Mouse (Mus musculus): ENCODE measurements at regions not wholly inside any gene's neighbourhood (a gene's known extent, or its start where the extent isn't known, plus 50 kb on each side); places are given as distances from the start of the nearest gene placed in this dataset.
"Not testable (repeated sequence)": the region's sequence is repeated elsewhere in the genome, so short reads cannot be mapped to it uniquely, and the experiment has no call there.

DNA sequence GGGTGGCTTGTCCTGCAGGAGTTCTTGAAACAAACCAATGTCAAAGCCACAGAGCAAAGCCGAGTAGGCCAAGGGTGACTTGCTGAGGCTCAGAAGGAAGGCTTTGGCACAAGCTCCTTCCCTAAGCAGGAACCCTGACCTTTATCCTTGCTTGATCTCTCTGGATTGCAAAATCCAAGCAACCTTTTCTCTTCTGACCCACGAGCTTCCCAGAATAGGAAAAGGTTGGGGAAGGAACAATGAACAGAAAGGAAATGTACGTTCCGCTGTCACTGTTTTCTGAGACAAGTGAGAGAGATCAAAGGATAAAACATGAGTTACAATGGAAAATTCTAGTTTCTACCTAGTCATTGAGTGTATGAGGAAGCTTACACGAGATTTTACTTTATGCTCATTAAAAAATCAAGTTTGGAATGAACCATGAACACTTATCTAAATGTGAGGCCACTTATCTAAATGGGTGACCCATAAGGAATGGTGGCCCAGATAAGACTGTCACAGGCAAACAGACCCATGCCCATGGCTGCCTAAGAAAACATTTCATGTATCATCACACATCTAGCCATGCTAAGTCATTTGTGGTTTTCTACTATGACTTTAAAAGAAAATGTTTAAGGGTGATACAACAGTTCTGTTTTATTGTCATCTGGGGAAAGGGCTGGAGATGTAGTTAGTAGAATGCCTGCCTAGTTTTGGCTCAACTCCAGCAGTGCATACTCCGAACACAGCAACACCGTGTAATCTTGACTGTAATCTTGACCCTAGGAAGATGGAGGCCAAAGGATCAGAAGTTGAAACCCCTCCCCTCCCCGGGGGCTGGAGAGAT lies 80.7 kb upstream of the Tbl1xr1 start:
- no peak for DNase-seq (ENCODE audit: low spot score in 2 of 2)

DNA sequence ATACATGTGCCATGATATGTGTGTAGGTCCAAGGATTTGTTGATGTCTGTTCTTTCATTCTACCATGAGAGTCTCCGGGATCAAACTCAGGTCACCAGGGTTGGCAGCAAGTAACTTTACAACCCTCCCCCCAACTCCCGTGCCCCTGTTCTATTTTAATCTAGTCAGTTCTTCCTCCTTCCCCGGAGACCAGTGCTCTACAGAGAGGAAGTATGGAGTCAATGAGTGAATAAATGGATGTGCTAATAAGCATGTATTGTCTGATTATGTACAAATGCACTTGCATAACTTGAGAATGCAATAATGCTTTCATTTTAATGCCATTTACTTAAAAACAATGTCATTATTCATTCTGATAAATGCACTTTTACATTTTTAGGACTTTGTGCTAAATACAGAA lies 79.1 kb upstream of the Tbl1xr1 start:
- no peak for DNase-seq (ENCODE audit: low spot score in 2 of 2)

DNA sequence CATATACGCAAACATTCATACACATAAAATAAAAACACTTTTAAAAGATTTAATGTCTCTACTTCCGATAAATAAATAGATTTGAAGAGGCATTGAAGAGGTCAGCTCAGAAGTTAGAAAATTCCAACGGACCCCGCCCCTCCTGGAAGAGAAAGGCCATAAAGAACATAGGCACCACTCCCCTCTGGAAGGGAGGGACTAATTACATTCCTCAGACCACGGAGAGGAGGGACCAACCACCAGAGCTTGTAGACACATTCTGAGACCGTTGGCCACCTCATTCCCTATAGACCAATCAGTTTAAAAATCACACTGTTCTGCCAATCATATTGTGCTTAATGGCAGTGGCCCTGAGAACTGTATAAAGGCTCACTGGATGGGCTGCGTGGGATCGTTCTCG lies 71.0 kb upstream of the Tbl1xr1 start:
- DNase-seq (ENCODE audit: low spot score in 2 of 2), result no peak

DNA sequence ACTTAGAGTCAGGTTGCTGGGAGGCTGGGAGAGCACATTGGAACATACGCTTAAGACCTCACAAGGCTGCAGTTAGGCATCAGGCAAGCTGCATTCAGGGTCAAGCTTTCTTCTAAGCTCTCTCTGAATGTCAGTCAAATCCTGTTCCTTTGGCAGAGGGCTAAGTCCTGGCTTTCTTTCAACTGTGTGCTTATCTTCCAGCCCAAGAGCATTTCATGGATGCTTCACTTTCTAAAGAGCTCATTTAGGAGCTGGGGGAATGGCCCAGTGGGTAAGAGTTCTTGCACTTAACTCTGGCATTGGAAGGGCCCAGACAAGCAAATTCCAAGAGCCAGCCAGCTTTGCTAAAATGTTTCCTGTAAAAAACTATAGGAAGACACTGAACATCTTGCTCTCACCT lies 70.3 kb upstream of the Tbl1xr1 start:
- DNase-seq (ENCODE audit: low spot score in 2 of 2), result no peak

DNA sequence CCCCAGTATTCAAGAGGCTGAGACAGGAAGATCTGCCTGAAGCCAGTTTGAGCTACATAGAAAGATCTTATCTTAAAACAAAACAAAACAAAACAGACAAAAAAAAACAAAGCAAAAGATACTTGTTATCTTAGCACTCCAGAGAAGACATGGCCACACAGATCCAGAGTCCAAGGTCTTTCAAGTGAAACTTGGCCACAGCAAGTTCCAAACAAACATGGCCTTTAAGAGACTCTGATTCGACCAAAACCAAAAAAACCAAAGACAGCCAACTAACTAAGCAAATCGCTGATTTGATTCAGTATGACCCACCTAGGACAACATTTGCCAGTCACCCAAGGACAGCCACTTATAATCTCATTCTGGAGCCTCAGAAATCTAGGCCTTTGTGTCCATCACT lies 69.8 kb upstream of the Tbl1xr1 start:
- no peak for DNase-seq (ENCODE audit: low spot score in 2 of 2)

DNA sequence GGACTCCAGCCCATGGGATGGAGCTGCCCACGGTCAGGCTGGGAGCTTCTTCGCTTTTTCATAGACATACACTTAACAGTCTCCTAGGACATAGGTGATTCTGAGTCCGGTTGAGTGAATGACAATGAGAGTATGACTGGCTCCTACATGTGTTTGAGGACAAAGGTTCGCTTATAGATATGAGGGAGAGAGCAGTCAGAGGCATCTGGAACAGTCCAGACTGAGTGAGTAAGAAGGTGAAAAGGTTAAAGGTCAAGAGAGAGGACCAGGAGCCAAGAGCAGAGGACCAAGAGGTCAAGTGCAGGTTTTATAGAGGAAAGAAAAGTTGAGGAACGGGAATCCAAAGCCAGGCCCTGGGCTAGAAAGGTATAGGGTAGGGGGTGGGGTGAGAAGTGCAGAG lies 68.7 kb upstream of the Tbl1xr1 start:
- DNase-seq (ENCODE audit: low spot score in 2 of 2), result no peak

DNA sequence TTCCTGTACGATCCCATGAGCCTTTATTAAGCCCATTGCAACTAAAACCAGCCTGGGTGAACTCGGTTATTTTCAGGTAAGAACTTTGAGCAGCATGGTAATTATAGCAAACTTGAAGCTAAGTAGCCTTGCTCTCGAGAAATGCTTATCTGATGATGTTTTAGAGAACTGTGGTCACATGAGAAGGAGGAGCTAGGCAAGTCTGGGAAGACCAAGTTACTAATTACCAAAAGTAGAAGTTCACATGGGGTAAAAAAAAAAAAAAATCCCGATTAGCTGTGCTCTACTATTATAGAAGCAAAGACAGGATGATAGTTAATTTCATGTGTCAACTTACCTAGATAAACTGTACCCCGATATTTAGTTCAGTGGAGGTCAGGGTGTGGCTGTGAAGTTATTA lies 68.0 kb upstream of the Tbl1xr1 start:
- no peak for DNase-seq (ENCODE audit: low spot score in 2 of 2)

DNA sequence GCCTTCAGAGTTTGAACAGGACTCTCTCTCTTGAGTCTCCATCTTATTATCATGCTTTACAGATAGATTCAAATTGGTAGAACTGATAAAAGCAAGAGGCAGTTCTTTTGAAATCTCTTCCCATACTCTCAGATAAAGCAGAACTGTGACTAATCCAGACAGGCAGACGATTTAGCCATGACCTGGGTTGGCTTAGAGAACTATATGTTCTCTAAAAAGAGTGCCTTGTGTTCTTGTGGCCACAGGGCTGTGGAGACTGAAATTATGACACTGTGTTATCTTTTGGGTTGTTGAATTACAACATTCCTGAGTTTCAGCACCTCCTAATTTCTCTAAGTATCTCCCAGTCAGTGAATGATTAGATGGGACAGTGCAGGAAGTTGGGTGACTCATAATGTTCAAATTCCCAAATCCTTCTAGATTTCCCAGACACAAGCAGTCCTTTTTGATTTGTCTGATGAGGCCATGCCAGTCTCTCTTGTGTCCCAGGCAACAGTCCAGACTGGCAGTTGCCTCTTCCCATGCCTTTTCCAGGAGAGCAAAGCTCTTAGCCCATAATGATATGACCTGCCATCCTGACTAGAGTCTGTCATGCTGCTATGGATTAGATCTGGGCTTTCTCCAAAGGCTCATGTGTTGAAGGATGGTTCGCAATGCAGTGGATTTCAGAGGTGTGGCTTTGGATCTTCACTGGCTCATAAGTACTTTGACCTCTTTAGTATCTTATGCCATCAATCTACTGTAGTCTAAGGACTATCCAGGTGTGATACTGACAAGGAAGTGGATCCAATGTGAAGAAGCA lies 66.4 kb upstream of the Tbl1xr1 start:
- DNase-seq (ENCODE audit: low spot score in 2 of 2), result no peak

DNA sequence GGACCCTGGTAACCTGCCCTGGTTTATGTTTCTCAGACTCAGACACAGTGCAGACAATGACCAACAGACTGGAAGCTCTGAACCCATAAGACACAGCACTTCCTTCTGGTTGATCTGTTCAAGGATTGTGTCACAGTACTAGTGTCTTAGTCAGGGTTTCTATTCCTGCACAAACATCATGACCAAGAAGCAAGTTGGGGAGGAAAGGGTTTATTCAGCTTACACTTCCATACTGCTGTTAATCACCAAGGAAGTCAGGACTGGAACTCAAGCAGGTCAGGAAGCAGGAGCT lies 65.8 kb upstream of the Tbl1xr1 start:
- not testable (repeated sequence) for DNase-seq (ENCODE audit: low spot score in 2 of 2)

DNA sequence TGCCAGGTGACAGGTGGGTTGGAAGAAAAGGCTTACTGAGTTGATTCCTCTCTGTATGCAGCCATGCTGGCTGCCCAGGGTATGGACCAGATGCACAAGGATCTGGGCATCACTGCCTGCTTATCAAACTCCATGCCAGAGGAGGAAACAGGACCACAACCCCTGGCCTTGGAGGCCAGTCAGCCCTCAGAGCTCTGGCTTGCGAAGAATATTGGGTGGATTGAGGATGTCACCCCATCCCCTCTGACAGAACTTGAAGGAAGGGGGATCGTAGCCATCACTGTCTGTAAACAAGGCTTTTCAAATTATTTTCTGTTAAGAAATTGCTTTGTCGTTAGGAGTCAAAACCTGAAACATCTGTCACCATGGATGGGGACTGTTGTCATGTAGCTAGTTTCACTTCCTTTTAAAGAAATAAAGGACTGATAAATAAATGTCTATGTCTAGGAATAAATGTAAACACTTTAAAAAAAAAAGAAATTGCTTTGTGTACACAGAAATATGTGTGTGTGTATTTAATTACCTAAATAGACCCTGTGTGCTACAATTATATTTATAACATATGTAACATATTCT lies 55.0 kb upstream of the Tbl1xr1 start:
- DNase-seq (ENCODE audit: low spot score in 2 of 2), result no peak

DNA sequence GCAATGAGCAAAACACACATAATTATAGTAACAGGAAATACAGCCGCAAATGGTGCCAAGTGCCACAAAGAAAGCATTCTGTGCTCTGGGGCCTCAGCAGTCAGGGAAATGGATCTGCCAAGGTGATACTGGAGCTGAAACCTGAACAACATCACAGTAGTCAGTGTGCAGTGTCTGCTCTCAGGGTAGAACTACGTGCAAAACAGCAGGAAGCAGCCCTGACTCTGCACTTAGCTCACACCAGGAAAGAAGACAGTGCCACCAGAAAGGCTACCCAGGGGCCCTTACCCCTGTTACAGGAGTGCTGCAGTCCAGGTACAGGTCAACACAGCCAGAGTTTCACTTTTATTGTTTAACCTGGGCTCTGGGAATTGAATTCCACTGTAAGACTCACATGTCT lies 54.0 kb upstream of the Tbl1xr1 start:
- DNase-seq (ENCODE audit: low spot score in 2 of 2), result no peak

DNA sequence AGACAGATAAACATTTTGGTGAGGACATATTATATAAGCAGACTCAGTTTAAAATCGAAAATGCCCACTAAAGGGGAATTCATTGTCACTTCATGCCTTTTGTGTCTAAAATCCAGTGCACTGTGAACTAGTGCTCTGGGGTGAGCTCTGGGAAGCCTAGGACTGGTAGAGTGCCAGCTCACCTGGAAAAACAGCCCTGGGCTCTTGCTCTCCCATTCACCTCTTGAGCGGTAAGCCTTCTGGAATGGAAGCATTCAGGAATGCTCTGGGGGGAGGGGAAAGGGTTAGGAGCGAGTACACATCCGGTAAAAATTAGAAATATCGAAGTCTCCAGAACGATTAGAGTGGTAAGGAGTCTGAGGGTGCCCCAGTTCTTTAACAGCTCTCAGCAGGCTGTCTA lies 53.4 kb upstream of the Tbl1xr1 start:
- DNase-seq (ENCODE audit: low spot score in 2 of 2), result no peak

DNA sequence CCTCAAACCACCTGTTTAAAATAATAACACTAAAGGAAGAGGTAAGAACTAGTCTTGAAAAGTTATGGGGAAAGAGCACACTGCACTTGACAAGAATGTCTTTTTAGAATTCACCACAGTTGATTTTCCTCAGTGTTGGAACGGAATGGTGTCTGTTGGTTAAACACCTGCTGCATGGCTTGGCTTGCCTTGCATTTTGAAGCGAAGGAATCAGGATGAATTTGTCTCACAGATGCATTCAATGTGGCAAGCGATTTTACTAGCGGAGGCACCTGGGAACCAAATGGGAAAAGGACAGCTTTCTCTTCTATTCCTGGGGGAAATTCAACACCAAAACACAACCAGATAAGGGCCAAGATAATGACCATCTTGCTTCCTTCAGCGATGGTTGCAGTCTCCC lies 52.9 kb upstream of the Tbl1xr1 start:
- DNase-seq (ENCODE audit: low spot score in 2 of 2), result no peak

DNA sequence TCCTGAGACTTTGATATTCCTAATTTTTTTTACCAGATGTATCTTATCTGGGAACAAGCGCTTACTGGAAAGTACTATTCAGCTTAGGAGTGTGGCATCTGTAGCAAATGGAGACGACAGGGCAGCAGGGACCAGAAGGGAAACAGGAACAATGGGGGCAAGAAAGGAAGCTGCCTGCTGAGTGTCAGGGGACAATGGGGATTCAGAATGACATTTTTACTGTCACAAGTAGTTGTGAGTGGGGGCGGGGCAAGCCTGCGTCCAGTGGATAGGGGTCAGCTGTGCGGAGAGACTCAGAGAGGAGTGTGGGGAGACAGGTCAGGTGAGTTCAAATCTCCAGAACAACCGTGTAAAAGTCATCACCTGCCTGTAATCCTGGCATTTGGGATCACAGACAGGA lies 52.3 kb upstream of the Tbl1xr1 start:
- no peak for DNase-seq (ENCODE audit: low spot score in 2 of 2)

DNA sequence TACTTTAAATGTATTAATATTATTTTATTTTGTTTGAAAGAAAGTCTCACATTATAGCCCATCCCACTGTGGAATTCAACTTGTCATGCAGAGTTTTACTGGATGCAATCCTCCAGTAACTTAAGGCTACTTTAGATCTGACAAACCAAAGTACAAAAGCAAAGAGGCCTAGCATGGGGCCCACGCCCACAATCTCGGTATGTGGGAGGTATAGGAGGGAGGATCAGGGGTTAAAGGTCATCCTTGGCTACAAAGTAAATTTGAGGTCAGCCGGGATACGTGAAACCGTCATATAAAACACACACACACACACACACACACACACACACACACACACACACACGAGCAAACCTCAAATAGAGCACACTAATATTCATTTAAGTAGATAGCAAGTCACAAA lies 51.3 kb upstream of the Tbl1xr1 start:
- no peak for DNase-seq (ENCODE audit: low spot score in 2 of 2)

DNA sequence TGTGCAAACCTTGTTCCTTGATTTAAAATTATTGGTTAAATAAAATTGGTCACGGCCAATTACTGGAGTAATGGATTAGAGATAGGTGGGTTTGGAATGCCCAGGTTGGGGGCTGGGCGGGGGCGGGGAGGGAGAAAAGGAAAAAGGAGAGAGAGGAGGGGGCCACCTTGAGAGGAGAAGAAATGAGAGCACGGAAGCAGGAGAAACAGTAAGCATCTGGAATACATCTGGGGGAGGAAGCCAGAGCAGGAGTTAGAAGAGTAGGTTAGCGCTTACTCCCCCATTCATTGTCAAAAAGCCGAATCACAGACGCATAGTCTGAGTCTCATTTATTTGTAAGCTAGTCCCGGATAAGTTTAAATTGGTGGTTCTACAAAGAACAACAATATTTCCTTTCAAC lies 50.8 kb upstream of the Tbl1xr1 start:
- no peak for DNase-seq (ENCODE audit: low spot score in 2 of 2)
